Mouse (Mus musculus) liver, embryonic 11.5 days (tissue): ENCODE data around the gene Pip5k1c. TPM values are rescaled to one million over a fixed set of nuclear protein-coding genes. Genes with fewer than 3 reads are reported as not detected.

ENCODE experiments used
- ATAC-seq: fragments of 200-750 bp; cut with Nextera tagmentation; replicated peaks from 2 replicates; pipeline ENCODE4 v1.8.0; 2017; ENCODE audit warnings: moderate number of reproducible peaks, mild to moderate bottlenecking, moderate TSS enrichment, moderate library complexity; ENCODE audit not compliant: low FRiP score
- DNase-seq: peaks from one replicate; pipeline ENCODE4 v3.0.0-alpha.2; 2017; ENCODE audit warnings: low spot score
- H3K27ac ChIP-seq: fragments of 300-500 bp; sonication (generic); 2 replicates; pipeline ENCODE4 v1.5.1; 2014; ENCODE audit warnings: mild to moderate bottlenecking, low read depth, low read length, control low read depth
- H3K27me3 ChIP-seq: fragments of 300-500 bp; sonication (generic); replicated peaks from 2 replicates; pipeline ENCODE4 v1.6.1; 2014; ENCODE audit warnings: low read length, mixed read lengths; ENCODE audit not compliant: control insufficient read depth, insufficient read depth
- H3K36me3 ChIP-seq: fragments of 300-500 bp; sonication (generic); 2 replicates; pipeline ENCODE4 v1.6.1; 2014; ENCODE audit warnings: mild to moderate bottlenecking, low read length, moderate library complexity, mixed read lengths; ENCODE audit not compliant: control insufficient read depth, insufficient read depth
- H3K4me1 ChIP-seq: fragments of 300-500 bp; sonication (generic); replicated peaks from 2 replicates; pipeline ENCODE4 v1.6.1; 2014; ENCODE audit warnings: low read length, mixed read lengths; ENCODE audit not compliant: control insufficient read depth, insufficient read depth
- H3K4me2 ChIP-seq: fragments of 300-500 bp; sonication (generic); 2 replicates; pipeline ENCODE4 v1.6.1; 2014; ENCODE audit warnings: mild to moderate bottlenecking, control low read depth, moderate library complexity
- H3K4me3 ChIP-seq: fragments of 300-500 bp; sonication (generic); 2 replicates; pipeline ENCODE4 v1.5.1; 2014; ENCODE audit warnings: low read depth, low read length, control low read depth
- H3K9ac ChIP-seq: fragments of 300-500 bp; sonication (generic); 2 replicates; pipeline ENCODE4 v1.6.1; 2014; ENCODE audit warnings: low read depth, low read length, control low read depth
- H3K9me3 ChIP-seq: fragments of 300-500 bp; sonication (generic); 2 replicates; pipeline ENCODE4 v1.6.1; 2016; ENCODE audit warnings: low read length, inconsistent platforms, mixed read lengths; ENCODE audit not compliant: control insufficient read depth
- WGBS: fragments of 180-500 bp; shearing (Covaris S2); extraction: QIAGEN DNeasy Blood & Tissue Kit; methylation state at CpG from one replicate; pipeline ENCODE4 v1.1.7; 2014; 5-methylcytosine and 5-hydroxymethylcytosine counted together
- polyA plus RNA-seq: library from polyadenylated mRNA; unstranded; fragments of >200 nt; fragmentation: Nextera tagmentation; extraction: Ambion mirVana; gene quantifications from 2 replicates; pipeline ENCODE4 v1.2.1, GENCODE M21; 2014

Gene Pip5k1c
- polyA plus RNA-seq, 1 experiment from 2014 or later, result 40.0 TPM

- Histone ChIP-seq H3K36me3 (no peaks in the 10 kb centered on the region), H3K4me3 (no peak overlapping the region), H3K27me3 (peaks cover 42% of the 10 kb centered on the region), H3K9me3 (no peaks in the 10 kb centered on the region), H3K9ac (no peak overlapping the region), H3K27ac (no peak overlapping the region), H3K4me1 (peaks cover 23% of the 10 kb centered on the region), H3K4me2 (no peak overlapping the region)
- WGBS, result 40% methylated on average over 17 of the region's 17 CpGs
- DNase-seq (no peak), ATAC-seq (peak; percentile 53; the same call in 1 of the 2 replicates)
Measured at GRCm38 (mm10) chr10:81340551-81341332, 48.0 kb downstream of the Pip5k1c start.

DNA sequence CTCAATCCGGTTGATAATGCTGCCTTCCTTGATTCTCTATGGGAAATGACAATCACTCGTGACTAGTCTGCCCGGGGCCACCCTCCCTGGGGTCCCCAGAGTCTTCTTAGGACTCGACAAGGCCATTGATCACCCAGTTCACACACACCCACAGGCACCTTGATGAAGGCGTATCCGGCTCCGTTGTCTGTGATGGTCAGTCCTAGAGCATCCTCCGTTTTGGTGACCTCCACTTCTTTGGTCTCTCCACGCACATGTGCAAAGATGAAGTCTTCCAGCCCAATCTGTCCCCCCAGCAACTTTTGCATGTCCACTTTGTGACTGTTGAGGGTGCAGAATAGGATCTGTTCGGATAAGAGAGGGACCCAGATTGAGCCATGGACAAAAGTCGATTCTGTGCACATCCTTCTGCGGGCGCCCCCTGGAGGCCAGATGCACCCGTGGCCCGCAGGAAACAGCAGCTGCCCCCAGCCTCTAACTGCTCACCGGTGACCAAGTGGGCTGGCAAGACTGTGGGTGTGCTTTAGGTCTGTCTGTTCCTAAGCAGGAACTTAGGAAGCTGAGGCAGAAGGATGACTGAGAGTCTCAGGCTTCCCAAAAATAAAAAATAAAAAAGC lies 48.7 kb downstream of the Pip5k1c start:
- no peak overlapping the region for H3K9ac ChIP-seq
- 30% methylated on average over 16 of the region's 16 CpGs for WGBS
- peaks cover 22% of the 10 kb centered on the region for H3K4me1 ChIP-seq
- peak; percentile 75 for DNase-seq
- H3K27ac ChIP-seq, result no peak overlapping the region
- H3K9me3 ChIP-seq, result no peaks in the 10 kb centered on the region
- H3K4me2 ChIP-seq, result no peak overlapping the region
- no peaks in the 10 kb centered on the region for H3K36me3 ChIP-seq
- no peak for ATAC-seq
- no peak overlapping the region for H3K4me3 ChIP-seq
- peaks cover 44% of the 10 kb centered on the region for H3K27me3 ChIP-seq

DNA sequence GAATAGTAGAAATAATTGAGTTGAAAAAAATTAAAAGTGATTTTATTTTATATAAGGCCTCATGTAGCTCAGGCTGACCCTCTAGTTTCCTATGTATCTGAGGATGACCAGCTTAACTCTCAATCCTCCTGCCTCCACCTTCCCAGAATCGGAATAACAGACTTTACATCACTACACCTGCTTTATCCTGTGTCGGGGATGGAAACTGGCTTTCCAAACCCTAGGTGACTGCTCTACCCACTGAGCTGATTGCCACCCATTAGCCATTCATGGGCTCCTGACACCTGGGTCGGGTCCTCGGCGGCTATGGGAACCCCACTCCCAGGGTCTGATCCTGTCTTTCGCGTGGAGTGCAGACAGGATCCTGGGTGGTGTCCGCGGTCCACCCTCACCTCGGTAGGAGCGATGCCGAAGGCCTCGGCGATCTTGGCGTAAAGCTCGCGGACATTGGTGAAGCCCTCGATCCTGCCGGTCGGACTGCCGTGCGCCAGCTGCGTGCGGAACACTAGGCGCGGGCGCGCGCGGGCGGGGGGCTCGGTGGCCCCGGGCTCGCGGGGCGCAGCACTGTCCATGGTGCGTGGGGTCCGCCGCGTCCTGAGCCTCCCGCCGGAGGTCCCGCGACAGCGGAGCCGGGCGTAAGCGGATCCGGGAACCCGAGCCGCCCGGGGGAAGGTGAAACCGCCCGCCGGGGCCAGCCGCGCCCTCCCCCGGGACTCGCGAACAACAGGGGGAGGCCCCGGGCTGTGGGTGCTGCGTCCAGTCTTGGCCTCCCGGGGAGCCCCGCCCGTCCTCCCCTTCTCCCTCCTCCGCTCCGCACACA lies 50.1 kb downstream of the Pip5k1c start, which contains the start of gene Gipc3:
TSS of gene Gipc3 (minus strand) at position 581 of the 820 bp plus-strand sequence.
- no peak for DNase-seq
- H3K36me3 ChIP-seq, result peaks cover 4% of the 10 kb centered on the region; the same call in 1 of the 2 replicates
- peaks cover 38% of the 10 kb centered on the region for H3K27me3 ChIP-seq
- 4% methylated on average over 66 of the region's 67 CpGs for WGBS
- peak within 1 kb of the TSS; percentile 51 for H3K4me3 ChIP-seq
- peak within 1 kb of the TSS; percentile 39; the same call in 1 of the 2 replicates for H3K9ac ChIP-seq
- H3K4me2 ChIP-seq, result peak within 1 kb of the TSS; percentile 74
- peaks cover 32% of the 10 kb centered on the region for H3K4me1 ChIP-seq
- ATAC-seq, result no peak
- no peak within 1 kb of the TSS for H3K27ac ChIP-seq
- H3K9me3 ChIP-seq, result no peaks in the 10 kb centered on the region

- peaks cover 31% of the 10 kb centered on the region for H3K27me3 ChIP-seq
- H3K4me3 ChIP-seq, result no peak overlapping the region
- H3K9ac ChIP-seq, result no peak overlapping the region
- no peak for ATAC-seq
- DNase-seq, result no peak
- no peak overlapping the region for H3K27ac ChIP-seq
- no peaks in the 10 kb centered on the region for H3K9me3 ChIP-seq
- peaks cover 4% of the 10 kb centered on the region; the same call in 1 of the 2 replicates for H3K36me3 ChIP-seq
- 49% methylated on average over 8 of the region's 8 CpGs for WGBS
- peaks cover 45% of the 10 kb centered on the region for H3K4me1 ChIP-seq
- no peak overlapping the region for H3K4me2 ChIP-seq
Measured at GRCm38 (mm10) chr10:81344421-81345161, 51.8 kb downstream of the Pip5k1c start.

DNA sequence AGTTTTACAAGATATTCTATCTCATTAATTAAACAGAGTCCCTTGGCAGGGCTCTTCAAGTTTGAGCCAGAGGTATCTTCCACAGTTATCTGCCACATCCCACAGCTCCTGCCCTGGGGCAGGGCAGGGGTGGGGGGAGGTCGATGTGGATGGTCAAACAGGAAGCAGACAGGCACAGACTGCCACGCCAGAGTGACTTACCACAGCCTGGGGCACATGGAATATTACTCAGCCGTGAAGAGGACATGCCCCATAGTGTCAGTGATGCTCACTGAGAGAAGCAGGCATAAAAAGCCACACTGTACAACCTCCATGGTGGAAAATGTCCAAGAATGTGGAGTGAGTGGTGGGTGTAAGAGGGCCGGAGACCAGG lies 52.4 kb downstream of the Pip5k1c start:
- H3K9ac ChIP-seq, result no peak overlapping the region
- WGBS, result 73% methylated on average over 4 of the region's 4 CpGs
- H3K9me3 ChIP-seq, result no peaks in the 10 kb centered on the region
- no peak overlapping the region for H3K4me3 ChIP-seq
- peaks cover 4% of the 10 kb centered on the region; the same call in 1 of the 2 replicates for H3K36me3 ChIP-seq
- no peak overlapping the region for H3K4me2 ChIP-seq
- H3K4me1 ChIP-seq, result peaks cover 47% of the 10 kb centered on the region
- DNase-seq (no peak), ATAC-seq (no peak)
- H3K27me3 ChIP-seq, result peaks cover 31% of the 10 kb centered on the region
- no peak overlapping the region for H3K27ac ChIP-seq

DNA sequence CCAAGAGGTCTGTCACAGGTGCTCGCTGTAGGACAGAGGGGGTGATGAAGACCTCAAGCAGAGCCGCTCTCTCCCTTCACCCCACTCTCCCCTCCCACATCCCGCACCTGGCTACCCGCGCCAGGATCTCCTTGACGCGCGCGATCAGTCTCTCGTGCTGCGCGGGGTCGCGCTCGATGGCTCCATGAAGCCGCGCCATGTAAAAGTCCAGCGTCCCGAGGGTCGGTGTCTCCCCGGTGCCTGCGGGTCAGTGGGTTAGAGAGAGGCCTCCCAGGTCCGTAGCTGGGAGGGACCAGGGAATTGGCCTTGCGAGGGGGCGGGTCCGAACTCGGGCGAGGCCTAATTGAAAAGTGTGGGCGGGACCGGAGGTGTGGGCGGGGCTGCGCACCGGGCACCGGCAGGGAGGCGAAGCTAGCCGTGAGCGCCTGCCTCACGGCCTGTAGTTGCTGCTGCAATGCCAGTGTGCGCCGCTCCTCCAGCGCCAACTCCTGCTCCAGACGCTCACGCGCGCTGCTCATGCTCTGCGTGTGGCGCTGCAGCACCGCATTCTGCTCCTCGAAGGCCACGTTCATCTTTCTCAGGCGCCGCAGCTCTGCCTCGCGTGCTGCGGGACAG lies 53.8 kb downstream of the Pip5k1c start:
- H3K27ac ChIP-seq, result no peak overlapping the region
- peaks cover 43% of the 10 kb centered on the region for H3K4me1 ChIP-seq
- DNase-seq (peak; percentile 80), ATAC-seq (peak; percentile 8; the same call in 1 of the 2 replicates)
- H3K4me2 ChIP-seq, result peak overlapping the region; percentile 69
- peaks cover 4% of the 10 kb centered on the region; the same call in 1 of the 2 replicates for H3K36me3 ChIP-seq
- no peaks in the 10 kb centered on the region for H3K9me3 ChIP-seq
- peaks cover 27% of the 10 kb centered on the region for H3K27me3 ChIP-seq
- peak overlapping the region; percentile 35 for H3K4me3 ChIP-seq
- H3K9ac ChIP-seq, result peak overlapping the region; percentile 7
- WGBS, result 9% methylated on average over 55 of the region's 55 CpGs

DNA sequence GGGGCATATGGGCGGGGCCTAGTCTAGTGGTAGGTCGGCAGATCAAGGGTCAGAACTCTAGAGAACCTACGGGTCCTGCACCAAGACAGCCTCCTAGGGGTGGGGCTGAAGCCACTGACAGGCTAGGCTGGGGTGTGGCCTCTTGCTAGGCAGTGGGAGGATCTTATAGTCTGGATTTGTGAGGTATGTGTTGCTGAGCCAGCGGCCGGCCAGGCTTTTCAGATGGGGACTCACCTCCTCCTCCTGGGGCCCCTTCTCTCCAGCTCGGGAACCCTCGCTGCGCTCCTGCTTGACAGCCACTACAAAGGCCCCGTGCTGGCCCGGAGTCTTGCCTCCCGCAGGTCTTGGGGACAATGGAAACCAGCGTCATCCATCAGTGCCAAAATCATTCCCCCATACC lies 56.4 kb downstream of the Pip5k1c start:
- H3K4me3 ChIP-seq, result peak overlapping the region; percentile 86
- peaks cover 2% of the 10 kb centered on the region; the same call in 1 of the 2 replicates for H3K27me3 ChIP-seq
- WGBS, result 4% methylated on average over 12 of the region's 12 CpGs
- ATAC-seq (peak; percentile 53), DNase-seq (no peak)
- H3K4me1 ChIP-seq, result peaks cover 56% of the 10 kb centered on the region
- peak overlapping the region; percentile 96 for H3K4me2 ChIP-seq
- peak overlapping the region; percentile 84 for H3K9ac ChIP-seq
- H3K27ac ChIP-seq, result peak overlapping the region; percentile 87
- H3K36me3 ChIP-seq, result peaks cover 4% of the 10 kb centered on the region; the same call in 1 of the 2 replicates
- H3K9me3 ChIP-seq, result no peaks in the 10 kb centered on the region
